Mouse (Mus musculus): Measurements from ENCODE around the gene Snu13. TPM values are rescaled to one million over a fixed set of nuclear protein-coding genes. Genes with fewer than 3 reads are reported as not detected.

Snu13 gene
- polyA plus RNA-seq, 1 experiment from 2014 or later = 389 TPM

GRCm38 (mm10) chr15:82019288-82019687, 28.1 kb downstream of the Snu13 start:
- Histone ChIP-seq H3K27ac (replicated peaks) (no peak overlapping the region), H3K27me3 (replicated peaks; ENCODE audit: low read depth, poor library complexity, severe bottlenecking) (no peaks in the 10 kb centered on the region), H3K9me3 (no peaks in the 10 kb centered on the region), H3K4me1 (peaks cover 23% of the 10 kb centered on the region), H3K4me3 (no peak overlapping the region), H3K36me3 (replicated peaks) (peaks cover 56% of the 10 kb centered on the region)
- no peak for DNase-seq (ENCODE audit: low spot score)
- 76% methylated on average over 3 of the region's 3 CpGs for WGBS

GRCm38 (mm10) chr15:82017461-82017860, 29.9 kb downstream of the Snu13 start:
- peaks cover 38% of the 10 kb centered on the region for H3K36me3 ChIP-seq (replicated peaks)
- no peak for DNase-seq (ENCODE audit: low spot score)
- peak overlapping the region; percentile 98; the same call in 1 of the 2 replicates for H3K4me3 ChIP-seq
- peaks cover 23% of the 10 kb centered on the region for H3K4me1 ChIP-seq
- no peak overlapping the region for H3K27ac ChIP-seq (replicated peaks)
- no peaks in the 10 kb centered on the region for H3K9me3 ChIP-seq
- no peaks in the 10 kb centered on the region for H3K27me3 ChIP-seq (replicated peaks; ENCODE audit: low read depth, poor library complexity, severe bottlenecking)
- WGBS = 82% methylated on average over 4 of the region's 4 CpGs

- Histone ChIP-seq H3K36me3 (replicated peaks) (peaks cover 35% of the 10 kb centered on the region), H3K4me1 (peaks cover 23% of the 10 kb centered on the region), H3K9me3 (no peaks in the 10 kb centered on the region), H3K27me3 (replicated peaks; ENCODE audit: low read depth, poor library complexity, severe bottlenecking) (no peaks in the 10 kb centered on the region), H3K27ac (replicated peaks) (peak overlapping the region; percentile 89), H3K4me3 (peak overlapping the region; percentile 98)
- DNase-seq (ENCODE audit: low spot score) = no peak
- 22% methylated on average over 6 of the region's 6 CpGs for WGBS
Observed at GRCm38 (mm10) chr15:82016830-82017229, 30.6 kb downstream of the Snu13 start.

- Histone ChIP-seq H3K9me3 (no peaks in the 10 kb centered on the region), H3K36me3 (replicated peaks) (peaks cover 30% of the 10 kb centered on the region), H3K4me1 (peaks cover 23% of the 10 kb centered on the region), H3K4me3 (peak overlapping the region; percentile 98), H3K27ac (replicated peaks) (peak overlapping the region; percentile 89), H3K27me3 (replicated peaks; ENCODE audit: low read depth, poor library complexity, severe bottlenecking) (no peaks in the 10 kb centered on the region)
- WGBS = under 1% methylated on average over 53 of the region's 53 CpGs
- peak; percentile 99 for DNase-seq (ENCODE audit: low spot score)
Observed at GRCm38 (mm10) chr15:82016101-82016808, 31.1 kb downstream of the Snu13 start.

- H3K36me3 ChIP-seq (replicated peaks) = peaks cover 23% of the 10 kb centered on the region
- peak overlapping the region; percentile 89 for H3K27ac ChIP-seq (replicated peaks)
- no peaks in the 10 kb centered on the region for H3K27me3 ChIP-seq (replicated peaks; ENCODE audit: low read depth, poor library complexity, severe bottlenecking)
- under 1% methylated on average over 39 of the region's 39 CpGs for WGBS
- H3K9me3 ChIP-seq = no peaks in the 10 kb centered on the region
- peak; percentile 49 for DNase-seq (ENCODE audit: low spot score)
- peak overlapping the region; percentile 98 for H3K4me3 ChIP-seq
- H3K4me1 ChIP-seq = peaks cover 29% of the 10 kb centered on the region
Observed at GRCm38 (mm10) chr15:82015392-82016100, 31.9 kb downstream of the Snu13 start.

GRCm38 (mm10) chr15:82014745-82015391, 32.5 kb downstream of the Snu13 start:
- Histone ChIP-seq H3K27ac (replicated peaks) (0 out of 2 replicates have a peak overlapping the region, but pooled peaks have one; percentile 89), H3K9me3 (no peaks in the 10 kb centered on the region)
- no peak for DNase-seq (ENCODE audit: low spot score)

GRCm38 (mm10) chr15:82011947-82012346, 35.5 kb downstream of the Snu13 start:
- no peak for DNase-seq (ENCODE audit: low spot score)
- 89% methylated on average over 6 of the region's 6 CpGs for WGBS

More at GRCm38 (mm10) chr15:82014745-82015391, 32.5 kb downstream of the Snu13 start:
- Histone ChIP-seq H3K27me3 (replicated peaks; ENCODE audit: low read depth, poor library complexity, severe bottlenecking) (no peaks in the 10 kb centered on the region), H3K4me3 (peak overlapping the region; percentile 98), H3K4me1 (peaks cover 29% of the 10 kb centered on the region), H3K36me3 (replicated peaks) (peaks cover 17% of the 10 kb centered on the region)
- WGBS = 19% methylated on average over 9 of the region's 9 CpGs

GRCm38 (mm10) chr15:82004257-82004656, 43.1 kb downstream of the Snu13 start:
- DNase-seq (ENCODE audit: low spot score) = no peak

More at GRCm38 (mm10) chr15:82011947-82012346, 35.5 kb downstream of the Snu13 start:
- Histone ChIP-seq H3K4me1 (peaks cover 27% of the 10 kb centered on the region), H3K36me3 (replicated peaks) (peaks cover 13% of the 10 kb centered on the region), H3K27ac (replicated peaks) (no peak overlapping the region), H3K27me3 (replicated peaks; ENCODE audit: low read depth, poor library complexity, severe bottlenecking) (no peaks in the 10 kb centered on the region), H3K4me3 (no peak overlapping the region), H3K9me3 (no peaks in the 10 kb centered on the region)

GRCm38 (mm10) chr15:81993992-81994391, 53.4 kb downstream of the Snu13 start:
- 86% methylated on average over 6 of the region's 6 CpGs for WGBS
- Histone ChIP-seq H3K4me1 (peaks cover 4% of the 10 kb centered on the region; the same call in 1 of the 2 replicates), H3K36me3 (replicated peaks) (peaks cover 66% of the 10 kb centered on the region), H3K4me3 (no peak overlapping the region), H3K9me3 (no peaks in the 10 kb centered on the region), H3K27me3 (replicated peaks; ENCODE audit: low read depth, poor library complexity, severe bottlenecking) (no peaks in the 10 kb centered on the region), H3K27ac (replicated peaks) (no peak overlapping the region)
- DNase-seq (ENCODE audit: low spot score) = no peak

More at GRCm38 (mm10) chr15:82004257-82004656, 43.1 kb downstream of the Snu13 start:
- no peak overlapping the region for H3K27ac ChIP-seq (replicated peaks)
- no peak overlapping the region for H3K4me3 ChIP-seq
- peaks cover 60% of the 10 kb centered on the region for H3K36me3 ChIP-seq (replicated peaks)
- H3K4me1 ChIP-seq = no peaks in the 10 kb centered on the region
- H3K27me3 ChIP-seq (replicated peaks; ENCODE audit: low read depth, poor library complexity, severe bottlenecking) = no peaks in the 10 kb centered on the region
- WGBS = 90% methylated on average over 8 of the region's 8 CpGs
- no peaks in the 10 kb centered on the region for H3K9me3 ChIP-seq

GRCm38 (mm10) chr15:81990549-81990948, 56.8 kb downstream of the Snu13 start:
- Histone ChIP-seq H3K36me3 (replicated peaks) (peaks cover 31% of the 10 kb centered on the region), H3K9me3 (no peaks in the 10 kb centered on the region), H3K27ac (replicated peaks) (no peak overlapping the region), H3K27me3 (replicated peaks; ENCODE audit: low read depth, poor library complexity, severe bottlenecking) (no peaks in the 10 kb centered on the region), H3K4me1 (peaks cover 8% of the 10 kb centered on the region), H3K4me3 (no peak overlapping the region)
- 56% methylated on average over 7 of the region's 7 CpGs for WGBS
- no peak for DNase-seq (ENCODE audit: low spot score)

Data from embryonic facial prominence, embryonic 10.5 days (tissue).